Mouse (Mus musculus): Measurements from ENCODE around the gene Abhd17a. TPM values are rescaled to one million over a fixed set of nuclear protein-coding genes. Genes with fewer than 3 reads are reported as not detected.
"Not testable (repeated sequence)": the region's sequence is repeated elsewhere in the genome, so short reads cannot be mapped to it uniquely, and the experiment has no call there.

Gene Abhd17a
- polyA plus RNA-seq, 1 experiment from 2014 or later = 119 TPM

DNA sequence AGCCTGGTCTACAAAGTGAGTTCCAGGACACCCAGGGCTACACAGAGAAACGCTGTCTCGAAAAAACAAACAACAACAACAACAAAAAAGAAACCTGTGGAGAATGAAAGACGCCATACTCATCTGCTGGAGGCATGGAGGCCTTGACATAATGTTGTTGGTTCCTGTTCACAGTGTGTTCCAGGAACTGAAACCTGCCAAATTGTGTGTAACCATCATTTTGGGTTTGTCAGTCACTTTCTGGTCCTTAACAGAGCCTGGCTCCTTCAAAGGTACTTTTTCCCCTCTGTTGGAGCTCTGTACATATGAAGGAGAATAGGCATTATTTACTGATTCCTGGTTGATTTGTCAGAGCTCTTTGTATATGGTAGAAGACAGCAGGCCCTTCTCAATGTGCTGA lies 21.8 kb upstream of the Abhd17a start:
- peaks cover 13% of the 10 kb centered on the region for H3K36me3 ChIP-seq (ENCODE audit: control insufficient read depth, insufficient read depth, low read length)
- H3K9me3 ChIP-seq (ENCODE audit: control insufficient read depth, low read length) = no peaks in the 10 kb centered on the region
- no peak overlapping the region for H3K4me2 ChIP-seq (ENCODE audit: low read depth)
- H3K9ac ChIP-seq (ENCODE audit: low read length) = no peak overlapping the region
- no peaks in the 10 kb centered on the region for H3K4me1 ChIP-seq (ENCODE audit: control insufficient read depth, insufficient read depth, low read length)
- H3K27me3 ChIP-seq (ENCODE audit: control insufficient read depth, insufficient read depth, low read length) = no peaks in the 10 kb centered on the region
- no peak overlapping the region for H3K27ac ChIP-seq (ENCODE audit: low read depth, low read length)
- no peak overlapping the region; the same call in 1 of the 2 replicates for H3K4me3 ChIP-seq (ENCODE audit: low read depth, low read length)
- DNase-seq (ENCODE audit: low spot score) (no peak), ATAC-seq (ENCODE audit: insufficient read depth, low FRiP score, low TSS enrichment) (no peak)
- WGBS = 96% methylated on average over 3 of the region's 3 CpGs

DNA sequence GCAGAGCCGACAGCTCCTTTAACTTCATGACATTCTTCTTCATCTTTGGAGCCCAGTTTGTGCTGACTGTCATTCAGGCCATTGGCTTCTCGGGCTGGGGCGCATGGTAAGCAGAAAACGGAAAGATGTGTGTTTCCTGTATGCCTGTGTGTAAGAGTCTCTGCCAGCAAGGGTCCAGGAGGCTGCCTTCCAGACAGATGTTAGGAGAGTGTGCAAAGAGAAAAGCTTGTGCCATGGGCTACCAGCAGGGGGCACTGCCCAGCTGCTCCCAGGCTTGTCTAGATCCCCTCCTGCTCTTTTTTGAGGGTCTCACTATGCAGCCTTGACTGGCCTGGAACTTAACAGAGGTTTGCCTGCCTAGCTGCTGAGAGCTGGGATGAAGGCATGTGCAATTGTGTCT lies 20.9 kb upstream of the Abhd17a start:
- Histone ChIP-seq H3K36me3 (ENCODE audit: control insufficient read depth, insufficient read depth, low read length) (peaks cover 19% of the 10 kb centered on the region), H3K4me1 (ENCODE audit: control insufficient read depth, insufficient read depth, low read length) (no peaks in the 10 kb centered on the region), H3K9ac (ENCODE audit: low read length) (no peak overlapping the region), H3K4me2 (ENCODE audit: low read depth) (no peak overlapping the region), H3K27ac (ENCODE audit: low read depth, low read length) (no peak overlapping the region), H3K27me3 (ENCODE audit: control insufficient read depth, insufficient read depth, low read length) (no peaks in the 10 kb centered on the region), H3K4me3 (ENCODE audit: low read depth, low read length) (no peak overlapping the region), H3K9me3 (ENCODE audit: control insufficient read depth, low read length) (no peaks in the 10 kb centered on the region)
- WGBS = 74% methylated on average over 4 of the region's 4 CpGs
- ATAC-seq (ENCODE audit: insufficient read depth, low FRiP score, low TSS enrichment) (no peak), DNase-seq (ENCODE audit: low spot score) (peak; percentile 70)

DNA sequence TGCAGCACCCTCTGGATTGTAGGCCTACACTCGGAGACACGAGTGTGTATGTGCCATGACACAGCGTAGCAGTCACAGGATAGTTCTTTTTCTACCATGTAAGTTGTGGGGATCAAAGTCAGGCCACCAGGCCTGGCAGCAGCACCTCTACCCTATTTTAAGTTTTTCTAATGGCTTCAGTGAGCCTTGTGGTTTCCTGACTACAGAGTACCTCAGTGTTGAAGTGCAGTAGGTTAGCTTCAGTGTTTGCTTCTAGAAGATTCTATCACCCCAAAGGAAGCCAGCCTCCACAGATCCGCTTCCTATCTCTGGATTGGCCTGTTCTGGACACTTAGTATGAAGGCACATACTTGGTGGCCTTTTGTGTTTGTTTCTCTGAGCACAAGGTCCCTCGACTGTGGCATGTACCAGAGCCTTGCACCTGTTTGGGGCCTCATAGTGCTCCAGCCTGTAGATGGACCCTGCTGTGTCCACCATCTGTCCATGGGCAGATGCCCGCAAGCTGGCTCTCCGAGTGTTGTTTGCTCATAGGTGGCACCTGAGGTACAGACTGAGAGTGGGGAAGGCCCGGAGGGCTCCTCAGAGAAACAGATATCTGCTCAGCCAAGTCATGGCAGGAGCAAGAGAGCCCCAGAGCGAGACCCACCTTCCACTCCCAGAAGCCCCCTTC lies 20.1 kb upstream of the Abhd17a start:
- Histone ChIP-seq H3K36me3 (ENCODE audit: control insufficient read depth, insufficient read depth, low read length) (peaks cover 17% of the 10 kb centered on the region), H3K9me3 (ENCODE audit: control insufficient read depth, low read length) (no peaks in the 10 kb centered on the region), H3K4me3 (ENCODE audit: low read depth, low read length) (no peak overlapping the region), H3K9ac (ENCODE audit: low read length) (no peak overlapping the region), H3K4me1 (ENCODE audit: control insufficient read depth, insufficient read depth, low read length) (no peaks in the 10 kb centered on the region), H3K27ac (ENCODE audit: low read depth, low read length) (no peak overlapping the region), H3K4me2 (ENCODE audit: low read depth) (no peak overlapping the region), H3K27me3 (ENCODE audit: control insufficient read depth, insufficient read depth, low read length) (no peaks in the 10 kb centered on the region)
- no peak for ATAC-seq (ENCODE audit: insufficient read depth, low FRiP score, low TSS enrichment)
- no peak for DNase-seq (ENCODE audit: low spot score)
- 92% methylated on average over 9 of the region's 9 CpGs for WGBS

DNA sequence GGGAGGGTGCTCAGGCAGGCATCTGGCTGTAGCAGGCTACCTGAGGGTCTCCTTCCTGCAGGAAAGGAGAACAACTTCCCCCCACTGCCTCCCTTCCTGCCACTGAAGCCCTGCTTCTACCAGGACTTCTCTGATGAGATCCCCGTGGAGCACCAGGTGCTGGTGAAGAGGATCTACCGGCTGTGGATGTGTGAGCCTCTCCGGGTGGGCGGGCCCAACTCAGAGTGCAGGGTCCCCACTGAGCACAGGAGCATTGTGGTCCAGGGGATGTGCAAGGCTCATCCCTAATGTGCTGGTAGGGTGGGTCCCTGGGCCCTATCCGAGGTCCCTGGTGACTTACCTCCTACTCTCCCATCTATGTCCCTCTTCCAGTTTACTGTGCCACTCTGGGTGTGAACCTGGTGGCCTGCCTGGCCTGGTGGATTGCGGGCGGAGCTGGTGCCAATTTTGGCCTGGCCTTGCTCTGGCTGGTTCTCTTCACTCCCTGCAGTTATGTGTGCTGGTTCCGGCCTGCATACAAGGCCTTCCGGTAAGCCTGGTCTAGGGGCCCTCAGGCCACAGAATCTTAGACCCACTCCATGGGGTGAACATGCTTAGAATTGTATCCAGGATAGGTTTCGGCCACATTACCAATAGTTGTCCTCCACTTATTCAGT lies 19.3 kb upstream of the Abhd17a start:
- 87% methylated on average over 10 of the region's 10 CpGs for WGBS
- Histone ChIP-seq H3K4me3 (ENCODE audit: low read depth, low read length) (no peak overlapping the region), H3K4me1 (ENCODE audit: control insufficient read depth, insufficient read depth, low read length) (no peaks in the 10 kb centered on the region), H3K9ac (ENCODE audit: low read length) (no peak overlapping the region), H3K9me3 (ENCODE audit: control insufficient read depth, low read length) (no peaks in the 10 kb centered on the region), H3K27ac (ENCODE audit: low read depth, low read length) (no peak overlapping the region), H3K4me2 (ENCODE audit: low read depth) (no peak overlapping the region), H3K27me3 (ENCODE audit: control insufficient read depth, insufficient read depth, low read length) (no peaks in the 10 kb centered on the region), H3K36me3 (ENCODE audit: control insufficient read depth, insufficient read depth, low read length) (peaks cover 11% of the 10 kb centered on the region)
- no peak for DNase-seq (ENCODE audit: low spot score)
- no peak for ATAC-seq (ENCODE audit: insufficient read depth, low FRiP score, low TSS enrichment)

DNA sequence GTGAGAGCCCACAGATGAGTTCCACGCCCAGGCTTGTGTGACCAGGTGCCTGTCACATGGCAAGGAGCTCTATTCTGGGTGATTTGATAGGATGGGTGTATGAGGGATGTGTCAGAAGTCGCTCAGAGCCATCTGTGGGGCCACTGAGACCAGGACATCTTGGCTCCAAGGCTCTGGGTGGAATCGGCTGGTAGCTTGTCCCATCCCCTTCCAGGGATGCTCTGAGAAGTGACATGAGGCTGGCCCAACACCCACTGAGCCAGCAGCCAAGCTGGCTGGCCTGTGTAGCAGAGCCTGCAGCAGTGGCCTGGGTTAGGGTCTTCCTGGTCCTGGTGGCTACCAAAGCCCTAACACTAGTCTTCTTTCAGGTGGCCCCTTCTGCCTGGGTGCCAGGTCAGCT lies 18.3 kb upstream of the Abhd17a start:
- no peaks in the 10 kb centered on the region for H3K9me3 ChIP-seq (ENCODE audit: control insufficient read depth, low read length)
- no peak overlapping the region for H3K4me2 ChIP-seq (ENCODE audit: low read depth)
- no peak for DNase-seq (ENCODE audit: low spot score)
- H3K4me1 ChIP-seq (ENCODE audit: control insufficient read depth, insufficient read depth, low read length) = peaks cover 6% of the 10 kb centered on the region
- H3K27ac ChIP-seq (ENCODE audit: low read depth, low read length) = no peak overlapping the region
- no peak for ATAC-seq (ENCODE audit: insufficient read depth, low FRiP score, low TSS enrichment)
- H3K9ac ChIP-seq (ENCODE audit: low read length) = no peak overlapping the region
- H3K27me3 ChIP-seq (ENCODE audit: control insufficient read depth, insufficient read depth, low read length) = no peaks in the 10 kb centered on the region
- WGBS = 91% methylated on average over 3 of the region's 3 CpGs
- peaks cover 11% of the 10 kb centered on the region for H3K36me3 ChIP-seq (ENCODE audit: control insufficient read depth, insufficient read depth, low read length)
- no peak overlapping the region for H3K4me3 ChIP-seq (ENCODE audit: low read depth, low read length)

DNA sequence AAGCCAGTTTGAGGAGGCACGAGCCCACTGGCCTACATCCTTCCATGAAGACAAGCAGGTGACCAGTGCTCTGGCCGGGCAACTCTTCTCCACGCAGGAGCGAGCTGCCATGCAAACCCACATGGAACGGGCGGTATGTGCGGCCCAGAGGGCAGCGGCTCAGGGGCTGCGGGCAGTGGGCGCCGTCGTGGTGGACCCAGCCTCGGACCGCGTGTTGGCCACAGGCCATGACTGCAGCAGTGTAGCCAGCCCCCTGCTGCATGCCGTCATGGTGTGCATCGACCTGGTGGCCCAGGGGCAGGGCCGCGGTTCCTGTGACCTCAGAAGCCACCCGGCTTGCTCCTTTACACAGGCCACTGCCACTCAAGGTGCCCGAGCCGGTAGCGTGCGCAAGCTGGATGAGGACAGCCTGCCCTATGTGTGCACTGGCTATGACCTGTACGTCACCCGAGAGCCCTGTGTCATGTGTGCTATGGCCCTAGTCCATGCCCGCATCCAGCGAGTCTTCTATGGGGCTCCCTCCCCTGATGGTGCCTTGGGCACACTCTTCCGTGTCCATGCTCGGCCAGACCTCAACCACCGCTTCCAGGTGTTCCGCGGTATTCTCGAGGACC lies 16.7 kb upstream of the Abhd17a start:
- H3K27me3 ChIP-seq (ENCODE audit: control insufficient read depth, insufficient read depth, low read length) = no peaks in the 10 kb centered on the region
- peaks cover 8% of the 10 kb centered on the region for H3K4me1 ChIP-seq (ENCODE audit: control insufficient read depth, insufficient read depth, low read length)
- DNase-seq (ENCODE audit: low spot score) (no peak), ATAC-seq (ENCODE audit: insufficient read depth, low FRiP score, low TSS enrichment) (no peak)
- no peak overlapping the region for H3K4me3 ChIP-seq (ENCODE audit: low read depth, low read length)
- no peak overlapping the region for H3K4me2 ChIP-seq (ENCODE audit: low read depth)
- 96% methylated on average over 34 of the region's 34 CpGs for WGBS
- peaks cover 9% of the 10 kb centered on the region for H3K36me3 ChIP-seq (ENCODE audit: control insufficient read depth, insufficient read depth, low read length)
- H3K9ac ChIP-seq (ENCODE audit: low read length) = no peak overlapping the region
- no peaks in the 10 kb centered on the region for H3K9me3 ChIP-seq (ENCODE audit: control insufficient read depth, low read length)
- no peak overlapping the region for H3K27ac ChIP-seq (ENCODE audit: low read depth, low read length)

DNA sequence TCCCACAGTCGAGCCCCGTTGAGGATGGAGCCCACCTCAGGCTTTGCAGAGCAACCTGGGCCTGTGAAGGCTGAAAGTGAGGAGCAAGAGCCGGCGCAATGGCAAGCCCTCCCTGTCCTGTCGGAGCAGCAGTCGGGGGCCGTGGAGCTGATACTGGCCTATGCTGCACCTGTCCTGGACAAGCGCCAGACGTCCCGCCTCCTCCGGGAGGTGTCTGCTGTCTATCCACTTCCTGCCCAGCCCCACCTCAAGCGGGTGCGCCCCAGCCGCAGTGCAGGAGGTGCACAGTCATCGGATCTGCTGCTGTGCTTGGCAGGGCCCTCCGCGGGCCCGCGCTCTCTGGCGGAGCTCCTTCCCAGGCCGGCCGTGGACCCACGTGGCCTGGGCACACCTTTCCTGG lies 16.2 kb upstream of the Abhd17a start:
- no peak overlapping the region for H3K27ac ChIP-seq (ENCODE audit: low read depth, low read length)
- H3K4me1 ChIP-seq (ENCODE audit: control insufficient read depth, insufficient read depth, low read length) = peaks cover 8% of the 10 kb centered on the region
- H3K4me3 ChIP-seq (ENCODE audit: low read depth, low read length) = no peak overlapping the region
- H3K4me2 ChIP-seq (ENCODE audit: low read depth) = no peak overlapping the region
- H3K36me3 ChIP-seq (ENCODE audit: control insufficient read depth, insufficient read depth, low read length) = peaks cover 9% of the 10 kb centered on the region
- no peaks in the 10 kb centered on the region for H3K27me3 ChIP-seq (ENCODE audit: control insufficient read depth, insufficient read depth, low read length)
- no peak overlapping the region for H3K9ac ChIP-seq (ENCODE audit: low read length)
- ATAC-seq (ENCODE audit: insufficient read depth, low FRiP score, low TSS enrichment) (no peak), DNase-seq (ENCODE audit: low spot score) (no peak)
- WGBS = 94% methylated on average over 23 of the region's 23 CpGs
- no peaks in the 10 kb centered on the region for H3K9me3 ChIP-seq (ENCODE audit: control insufficient read depth, low read length)

DNA sequence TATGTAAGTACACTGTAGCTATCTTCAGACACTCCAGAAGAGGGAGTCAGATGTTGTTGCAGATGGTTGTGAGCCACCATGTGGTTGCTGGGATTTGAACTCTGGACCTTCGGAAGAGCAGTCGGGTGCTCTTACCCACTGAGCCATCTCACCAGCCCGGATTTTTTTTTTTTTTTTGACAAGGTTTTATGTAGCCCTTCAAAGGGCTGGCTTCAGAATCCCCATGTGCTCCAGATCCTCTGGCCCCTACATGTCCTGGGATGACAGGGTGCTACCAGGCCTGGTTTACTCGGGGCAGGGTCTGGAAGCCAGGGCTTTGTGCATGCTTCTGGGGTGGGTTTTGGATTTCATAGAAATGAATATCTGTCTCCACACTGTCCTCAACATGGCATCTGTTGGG lies 15.6 kb upstream of the Abhd17a start, which contains the start of gene Gm49322:
Gene Gm49322, plus strand, starts transcription at position 301 of the 400 bp plus-strand sequence.
- H3K9me3 ChIP-seq (ENCODE audit: control insufficient read depth, low read length); DNase-seq (ENCODE audit: low spot score); H3K4me3 ChIP-seq (ENCODE audit: low read depth, low read length); H3K36me3 ChIP-seq (ENCODE audit: control insufficient read depth, insufficient read depth, low read length); H3K4me1 ChIP-seq (ENCODE audit: control insufficient read depth, insufficient read depth, low read length); H3K9ac ChIP-seq (ENCODE audit: low read length); H3K27me3 ChIP-seq (ENCODE audit: control insufficient read depth, insufficient read depth, low read length); H3K27ac ChIP-seq (ENCODE audit: low read depth, low read length); H3K4me2 ChIP-seq (ENCODE audit: low read depth); ATAC-seq (ENCODE audit: insufficient read depth, low FRiP score, low TSS enrichment): not testable (repeated sequence)
- 84% methylated on average over 4 of the region's 4 CpGs for WGBS

DNA sequence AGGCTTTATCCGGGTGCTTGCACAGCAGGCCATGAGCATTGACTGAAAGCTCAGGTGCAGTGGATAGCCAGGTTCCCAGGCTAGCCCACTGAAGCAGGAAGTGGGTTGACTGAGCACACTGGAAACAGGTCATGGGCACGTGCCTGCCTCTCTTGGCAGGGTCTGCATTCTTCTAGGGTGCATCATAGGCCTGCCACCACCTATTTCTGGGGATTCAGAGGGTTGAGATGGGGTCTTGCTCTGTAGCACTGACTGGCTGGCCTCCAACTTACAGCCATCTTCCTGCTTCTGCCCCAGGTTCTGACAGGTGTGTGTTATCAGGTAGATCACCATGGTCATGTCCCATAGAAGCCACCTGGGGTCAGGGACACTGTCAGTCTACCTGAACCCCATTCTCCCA lies 14.8 kb upstream of the Abhd17a start:
- H3K4me1 ChIP-seq (ENCODE audit: control insufficient read depth, insufficient read depth, low read length) = peaks cover 8% of the 10 kb centered on the region
- no peak for DNase-seq (ENCODE audit: low spot score)
- no peak overlapping the region for H3K27ac ChIP-seq (ENCODE audit: low read depth, low read length)
- peaks cover 9% of the 10 kb centered on the region for H3K36me3 ChIP-seq (ENCODE audit: control insufficient read depth, insufficient read depth, low read length)
- no peak overlapping the region for H3K4me2 ChIP-seq (ENCODE audit: low read depth)
- no peak overlapping the region for H3K9ac ChIP-seq (ENCODE audit: low read length)
- no peaks in the 10 kb centered on the region for H3K9me3 ChIP-seq (ENCODE audit: control insufficient read depth, low read length)
- no peak overlapping the region for H3K4me3 ChIP-seq (ENCODE audit: low read depth, low read length)
- no peak for ATAC-seq (ENCODE audit: insufficient read depth, low FRiP score, low TSS enrichment)
- no peaks in the 10 kb centered on the region for H3K27me3 ChIP-seq (ENCODE audit: control insufficient read depth, insufficient read depth, low read length)
- WGBS = 97% methylated on average over 2 of the region's 2 CpGs

Measured in neural tube, embryonic 11.5 days (tissue).